Mouse (Mus musculus) stomach, postnatal 0 days (tissue): ENCODE data around the gene Spata32. TPM values are rescaled to one million over a fixed set of nuclear protein-coding genes. Genes with fewer than 3 reads are reported as not detected.

Source experiments
- ATAC-seq: fragments of 200-750 bp; cut with Nextera tagmentation; 2 replicates; pipeline ENCODE4 v1.8.0; 2017; ENCODE audit not compliant: low FRiP score, low TSS enrichment
- DNase-seq: peaks from one replicate; pipeline ENCODE4 v3.0.0-alpha.2; 2016; ENCODE audit warnings: low spot score
- H3K27ac ChIP-seq: fragments of 300-500 bp; sonication (generic); replicated peaks from 2 replicates; pipeline ENCODE4 v1.5.1; 2014; ENCODE audit warnings: mild to moderate bottlenecking, control low read depth
- H3K27me3 ChIP-seq: fragments of 300-500 bp; sonication (generic); 2 replicates; pipeline ENCODE4 v1.6.1; 2014; ENCODE audit warnings: low read length; ENCODE audit not compliant: control insufficient read depth, insufficient read depth
- H3K36me3 ChIP-seq: fragments of 300-500 bp; sonication (generic); 2 replicates; pipeline ENCODE4 v1.6.1; 2014; ENCODE audit warnings: low read length, mixed read lengths; ENCODE audit not compliant: control insufficient read depth, insufficient read depth
- H3K4me1 ChIP-seq: fragments of 300-500 bp; sonication (generic); replicated peaks from 2 replicates; pipeline ENCODE4 v1.6.1; 2014; ENCODE audit warnings: antibody characterized with exemption; ENCODE audit not compliant: control insufficient read depth, insufficient read depth
- H3K4me2 ChIP-seq: fragments of 300-500 bp; sonication (generic); replicated peaks from 2 replicates; pipeline ENCODE4 v1.6.1; 2014; ENCODE audit warnings: low read depth, mild to moderate bottlenecking, control low read depth, moderate library complexity
- H3K4me3 ChIP-seq: fragments of 300-500 bp; sonication (generic); 2 replicates; pipeline ENCODE4 v1.5.1; 2014; ENCODE audit warnings: low read depth, low read length, control low read depth
- H3K9ac ChIP-seq: fragments of 300-500 bp; sonication (generic); 2 replicates; pipeline ENCODE4 v1.6.1; 2014; ENCODE audit warnings: mild to moderate bottlenecking, low read length, control low read depth, mixed read lengths
- H3K9me3 ChIP-seq: fragments of 300-500 bp; sonication (generic); 2 replicates; pipeline ENCODE4 v1.6.1; 2016; ENCODE audit warnings: low read length; ENCODE audit not compliant: control insufficient read depth
- CTCF ChIP-seq: IDR thresholded peaks from 2 replicates; pipeline ENCODE4 v1.5.1; 2016; ENCODE audit warnings: antibody characterized with exemption, low read depth, mild to moderate bottlenecking, moderate library complexity
- EP300 ChIP-seq: optimal IDR thresholded peaks from 2 replicates; pipeline ENCODE3; 2016; ENCODE audit warnings: antibody characterized with exemption
- WGBS: fragments of 180-500 bp; shearing (Covaris S2); extraction: QIAGEN DNeasy Blood & Tissue Kit; methylation state at CpG from one replicate; pipeline ENCODE4 v1.1.7; 2014; 5-methylcytosine and 5-hydroxymethylcytosine counted together
- polyA plus RNA-seq: library from polyadenylated mRNA; unstranded; fragments of >200 nt; fragmentation: Nextera tagmentation; extraction: Ambion mirVana; gene quantifications from 2 replicates; pipeline ENCODE4 v1.2.1, GENCODE M21; 2015

Gene Spata32
- polyA plus RNA-seq, 1 experiment from 2014 or later = not detected

DNA sequence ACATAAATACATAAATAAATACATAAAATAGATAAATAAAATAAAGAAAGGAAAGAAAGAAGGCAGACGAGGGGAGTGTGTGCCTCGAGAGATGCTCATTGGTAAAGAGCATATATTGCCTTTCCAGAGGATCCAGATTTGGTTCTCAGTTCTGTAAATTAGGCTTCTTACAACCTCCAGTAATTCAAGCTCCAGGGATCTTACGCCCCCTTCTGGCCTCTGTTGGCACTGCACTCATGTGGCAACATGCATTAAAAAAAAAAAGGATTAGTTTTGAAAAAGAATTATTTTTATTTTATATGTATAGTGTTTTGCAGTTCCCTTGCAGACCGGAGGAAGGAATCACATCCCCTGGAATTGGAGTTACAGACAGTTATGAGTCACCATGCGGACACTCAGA, 56.1 kb downstream of the Spata32 start:
- TF ChIP-seq EP300 = no peak
- peak; percentile 62 for TF ChIP-seq CTCF
- 91% methylated on average over 5 of the region's 5 CpGs for WGBS
- Histone ChIP-seq H3K4me1 (0 out of 2 replicates have a peak, but pooled peaks cover 2% of the 10 kb centered on the region), H3K4me3 (no peak overlapping the region), H3K27ac (no peak overlapping the region), H3K9me3 (no peaks in the 10 kb centered on the region), H3K27me3 (no peaks in the 10 kb centered on the region), H3K36me3 (no peaks in the 10 kb centered on the region), H3K4me2 (no peak overlapping the region), H3K9ac (no peak overlapping the region)
- DNase-seq (no peak), ATAC-seq (no peak)

DNA sequence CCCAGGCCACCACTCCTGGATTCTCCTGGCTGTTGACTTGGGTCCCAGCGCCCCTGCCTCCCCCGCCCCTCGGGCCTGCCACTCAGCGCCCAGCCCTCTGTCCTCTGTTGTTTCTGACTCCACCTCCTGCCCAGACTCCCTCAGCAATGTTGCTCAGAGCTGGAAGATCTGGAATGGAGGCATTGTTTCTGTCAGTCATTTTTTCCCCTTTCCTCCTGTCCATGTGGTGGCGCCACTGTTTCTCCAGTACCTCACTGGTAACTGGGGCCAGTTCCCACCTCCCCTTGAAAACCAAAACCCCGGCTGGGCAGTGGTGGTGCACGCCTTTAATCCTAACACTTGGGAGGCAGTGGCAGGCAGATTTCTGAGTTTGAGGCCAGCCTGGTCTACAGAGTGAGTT, 56.8 kb downstream of the Spata32 start:
- Histone ChIP-seq H3K4me1 (0 out of 2 replicates have a peak, but pooled peaks cover 2% of the 10 kb centered on the region), H3K4me3 (no peak overlapping the region), H3K27ac (no peak overlapping the region), H3K4me2 (no peak overlapping the region), H3K27me3 (no peaks in the 10 kb centered on the region), H3K36me3 (no peaks in the 10 kb centered on the region), H3K9ac (no peak overlapping the region), H3K9me3 (no peaks in the 10 kb centered on the region)
- DNase-seq (no peak), ATAC-seq (no peak)
- 68% methylated on average over 7 of the region's 7 CpGs for WGBS
- TF ChIP-seq EP300 (no peak), CTCF (peak; percentile 48)

DNA sequence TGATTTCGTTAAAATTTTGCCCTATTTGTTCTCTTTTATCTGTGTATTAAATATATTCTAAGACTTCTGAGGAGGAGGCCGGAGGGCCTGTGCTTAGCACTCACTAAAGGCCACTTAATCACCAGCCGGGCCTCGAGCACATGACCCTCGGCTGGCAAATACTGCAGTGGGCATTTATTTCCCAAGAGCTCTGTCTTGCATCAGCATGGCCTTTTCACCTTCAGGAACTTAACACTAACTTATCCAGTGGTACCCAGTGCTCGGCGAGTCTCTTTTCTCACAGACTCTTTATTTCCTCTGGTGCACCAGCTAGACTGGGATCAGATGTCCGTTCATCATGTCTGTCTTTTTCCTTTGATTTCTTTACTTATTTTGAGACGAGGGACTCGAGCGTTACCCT, 57.5 kb downstream of the Spata32 start:
- DNase-seq = no peak
- no peak for TF ChIP-seq EP300
- no peak for TF ChIP-seq CTCF
- Histone ChIP-seq H3K36me3 (no peaks in the 10 kb centered on the region), H3K9ac (no peak overlapping the region), H3K27me3 (no peaks in the 10 kb centered on the region), H3K4me3 (no peak overlapping the region), H3K27ac (no peak overlapping the region), H3K4me2 (no peak overlapping the region), H3K4me1 (0 out of 2 replicates have a peak, but pooled peaks cover 2% of the 10 kb centered on the region), H3K9me3 (no peaks in the 10 kb centered on the region)
- ATAC-seq = no peak
- 86% methylated on average over 11 of the region's 11 CpGs for WGBS

DNA sequence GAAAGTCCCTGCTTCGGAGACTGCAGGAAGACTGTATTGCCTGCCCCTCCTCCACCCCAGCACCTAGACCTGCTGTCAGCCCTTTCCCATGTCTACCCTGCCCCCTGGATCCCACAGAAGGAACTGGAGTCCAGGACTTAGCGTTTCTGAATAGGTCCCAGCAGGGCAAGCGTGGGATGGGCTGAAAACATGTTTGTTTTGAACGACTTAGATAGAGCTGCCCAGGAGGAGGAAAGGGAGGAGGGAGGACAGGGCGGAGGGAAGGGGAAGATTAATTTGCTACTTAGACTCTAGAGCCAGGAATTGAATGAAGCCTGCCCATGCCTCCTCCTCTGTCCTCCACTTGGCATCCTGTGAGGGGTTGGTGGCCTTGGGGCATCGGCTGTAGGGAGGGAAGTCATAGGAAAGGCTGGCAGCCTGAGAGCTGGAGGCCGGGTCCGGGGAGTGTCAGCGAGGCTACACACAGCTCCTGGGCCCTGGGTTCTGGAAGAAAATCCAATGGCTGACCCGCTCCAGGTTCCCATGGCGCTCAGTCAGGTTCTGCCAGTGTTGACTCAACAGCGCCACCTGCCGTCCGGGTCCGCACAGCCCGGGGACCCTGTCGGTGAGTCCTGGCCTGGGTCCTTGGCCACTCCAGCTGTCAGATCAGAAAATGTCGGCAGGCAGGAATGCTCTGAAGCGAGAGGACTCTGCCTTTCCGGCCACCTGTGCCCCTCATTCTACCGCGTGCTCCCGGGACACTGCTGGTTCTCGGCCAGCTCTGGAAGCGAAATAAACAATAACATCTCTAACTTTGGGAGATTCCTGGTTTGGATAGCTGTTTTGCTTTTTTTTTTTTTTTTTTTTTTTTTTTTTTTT, 59.4 kb downstream of the Spata32 start:
- peak; percentile 98 for DNase-seq
- Histone ChIP-seq H3K4me2 (peak overlapping the region; percentile 62), H3K4me3 (peak overlapping the region; percentile 33), H3K9me3 (no peaks in the 10 kb centered on the region), H3K9ac (peak overlapping the region; percentile 43; the same call in 1 of the 2 replicates), H3K4me1 (0 out of 2 replicates have a peak, but pooled peaks cover 2% of the 10 kb centered on the region), H3K27me3 (no peaks in the 10 kb centered on the region), H3K27ac (peak overlapping the region; percentile 73; the same call in 1 of the 2 replicates), H3K36me3 (no peaks in the 10 kb centered on the region)
- under 1% methylated on average over 25 of the region's 25 CpGs for WGBS
- TF ChIP-seq EP300 (no peak), CTCF (peak; percentile 95)
- peak; percentile 95 for ATAC-seq

Other genes starting within 250 kb of the Spata32 start
- gene Nmt1, start 190.2 kb downstream of the Spata32 start, polyA plus RNA-seq = 45.9 and 52.3 TPM in 2 replicates
- 36.8 and 42.3 TPM in 2 replicates for gene Dcakd, start 190.1 kb downstream of the Spata32 start, polyA plus RNA-seq
- gene Plcd3, start 116.8 kb downstream of the Spata32 start, polyA plus RNA-seq = 4.2 and 5.0 TPM in 2 replicates
- 28.6 and 36.7 TPM in 2 replicates for gene Acbd4, start 116.8 kb downstream of the Spata32 start, polyA plus RNA-seq
- gene Hexim1, start 102.2 kb downstream of the Spata32 start, polyA plus RNA-seq = 3.8 and 4.1 TPM in 2 replicates
- gene Hexim2, start 86.0 kb downstream of the Spata32 start, polyA plus RNA-seq = 3.7 and 4.4 TPM in 2 replicates
- 0.86 and 1.1 TPM in 2 replicates for gene Fmnl1, start 47.3 kb downstream of the Spata32 start, polyA plus RNA-seq
- 1.0 and 1.7 TPM in 2 replicates for gene 1700023F06Rik, start 9.9 kb downstream of the Spata32 start, polyA plus RNA-seq
- 1.6 TPM in 2 replicates for gene Map3k14, start 49.0 kb upstream of the Spata32 start, polyA plus RNA-seq
- 18.2 and 22.1 TPM in 2 replicates for gene Arhgap27, start 145.3 kb upstream of the Spata32 start, polyA plus RNA-seq
- 3.6 and 4.2 TPM in 2 replicates for gene Plekhm1, start 194.3 kb upstream of the Spata32 start, polyA plus RNA-seq